Mouse (Mus musculus): ENCODE data around the gene Nfia. TPM values are rescaled to one million over a fixed set of nuclear protein-coding genes. Genes with fewer than 3 reads are reported as not detected.

Nfia gene
- polyA plus RNA-seq, 1 experiment from 2014 or later, result 88.3 TPM

DNA sequence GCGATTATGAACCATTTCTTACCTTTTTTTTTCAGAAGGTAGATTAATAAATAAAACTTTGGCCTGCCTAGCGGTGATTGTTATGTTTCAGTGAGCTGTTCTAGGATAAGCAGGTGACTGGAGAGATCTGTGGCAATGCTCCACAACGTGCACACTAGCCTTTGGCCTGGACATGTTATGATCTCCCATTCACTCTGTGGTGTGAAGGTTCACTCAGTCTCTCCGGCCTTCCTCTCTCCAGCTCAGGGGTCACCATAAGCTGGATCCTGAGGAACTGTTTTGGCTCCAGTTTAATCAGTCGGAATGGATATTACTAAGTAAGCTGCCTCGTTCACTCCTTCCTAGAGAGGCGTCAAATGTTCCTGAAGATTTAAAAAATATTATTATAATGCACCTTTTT lies 139.2 kb downstream of the Nfia start:
- peaks cover 50% of the 10 kb centered on the region for H3K4me1 ChIP-seq (replicated peaks; ENCODE audit: control insufficient read depth, insufficient read depth, low read length)

DNA sequence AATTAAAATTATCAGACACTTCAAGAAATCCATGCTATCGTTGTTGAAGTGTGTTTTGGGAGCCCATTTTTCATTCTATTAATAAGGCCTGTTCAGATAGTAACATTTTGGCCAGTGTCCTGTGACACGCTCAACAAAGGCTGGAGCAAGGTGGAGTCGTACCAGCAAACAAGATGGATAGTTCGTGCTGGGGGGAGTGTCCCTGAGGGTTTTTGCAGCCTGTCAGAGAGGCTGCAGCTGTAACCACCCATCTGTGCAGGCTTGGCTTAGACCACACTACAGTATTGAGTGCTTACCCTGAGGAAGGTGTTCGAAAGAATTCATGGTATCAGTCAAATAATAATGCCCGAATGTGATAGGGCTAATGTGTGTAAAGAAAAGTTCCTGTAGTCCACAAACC lies 139.6 kb downstream of the Nfia start:
- Histone ChIP-seq H3K4me1 (replicated peaks; ENCODE audit: control insufficient read depth, insufficient read depth, low read length) (peaks cover 51% of the 10 kb centered on the region), H3K9ac (replicated peaks; ENCODE audit: low read depth, low read length) (no peak overlapping the region), H3K4me3 (replicated peaks; ENCODE audit: low read length) (no peak overlapping the region), H3K4me2 (ENCODE audit: low read length) (no peak overlapping the region), H3K27me3 (replicated peaks; ENCODE audit: control insufficient read depth, insufficient read depth, low read length) (no peaks in the 10 kb centered on the region), H3K27ac (ENCODE audit: low read length) (peak overlapping the region; percentile 71), H3K9me3 (ENCODE audit: control insufficient read depth, low read length) (no peaks in the 10 kb centered on the region), H3K36me3 (ENCODE audit: control insufficient read depth, insufficient read depth) (no peaks in the 10 kb centered on the region)
- ATAC-seq, result 0 out of 2 replicates have a peak, but pooled peaks have one; percentile 26
- WGBS, result 58% methylated on average over 6 of the region's 6 CpGs

More for the DNA sequence above, 139.2 kb downstream of the Nfia start:
- no peak overlapping the region for H3K4me3 ChIP-seq (replicated peaks; ENCODE audit: low read length)
- H3K9ac ChIP-seq (replicated peaks; ENCODE audit: low read depth, low read length), result no peak overlapping the region
- no peaks in the 10 kb centered on the region for H3K36me3 ChIP-seq (ENCODE audit: control insufficient read depth, insufficient read depth)
- no peak for ATAC-seq
- H3K4me2 ChIP-seq (ENCODE audit: low read length), result no peak overlapping the region
- no peaks in the 10 kb centered on the region for H3K9me3 ChIP-seq (ENCODE audit: control insufficient read depth, low read length)
- no peaks in the 10 kb centered on the region for H3K27me3 ChIP-seq (replicated peaks; ENCODE audit: control insufficient read depth, insufficient read depth, low read length)
- peak overlapping the region; percentile 71 for H3K27ac ChIP-seq (ENCODE audit: low read length)
- 69% methylated on average over 7 of the region's 7 CpGs for WGBS

DNA sequence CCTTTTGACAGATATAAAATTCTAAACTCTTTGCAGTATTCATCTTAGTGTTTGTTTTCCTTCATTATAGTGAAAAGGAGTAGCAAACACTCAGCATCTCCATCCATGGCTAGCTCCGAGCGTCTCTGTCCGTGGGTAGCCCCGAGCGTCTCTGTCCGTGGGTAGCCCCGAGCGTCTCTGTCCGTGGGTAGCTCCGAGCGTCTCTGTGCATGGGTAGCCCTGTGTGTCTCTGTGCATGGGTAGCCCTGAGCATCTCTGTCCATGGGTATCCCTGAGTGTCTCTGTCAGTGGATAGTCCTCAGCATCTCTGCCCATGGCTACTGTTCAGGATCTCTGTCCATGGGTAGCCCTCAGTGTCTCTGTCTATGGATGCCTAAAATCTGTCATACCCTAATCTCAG lies 140.0 kb downstream of the Nfia start:
- Histone ChIP-seq H3K4me2 (ENCODE audit: low read length) (no peak overlapping the region), H3K9me3 (ENCODE audit: control insufficient read depth, low read length) (no peaks in the 10 kb centered on the region), H3K4me1 (replicated peaks; ENCODE audit: control insufficient read depth, insufficient read depth, low read length) (peaks cover 53% of the 10 kb centered on the region), H3K27ac (ENCODE audit: low read length) (peak overlapping the region; percentile 10; the same call in 1 of the 2 replicates), H3K36me3 (ENCODE audit: control insufficient read depth, insufficient read depth) (no peaks in the 10 kb centered on the region), H3K27me3 (replicated peaks; ENCODE audit: control insufficient read depth, insufficient read depth, low read length) (no peaks in the 10 kb centered on the region), H3K4me3 (replicated peaks; ENCODE audit: low read length) (no peak overlapping the region), H3K9ac (replicated peaks; ENCODE audit: low read depth, low read length) (no peak overlapping the region)
- 95% methylated on average over 11 of the region's 11 CpGs for WGBS
- ATAC-seq, result no peak

DNA sequence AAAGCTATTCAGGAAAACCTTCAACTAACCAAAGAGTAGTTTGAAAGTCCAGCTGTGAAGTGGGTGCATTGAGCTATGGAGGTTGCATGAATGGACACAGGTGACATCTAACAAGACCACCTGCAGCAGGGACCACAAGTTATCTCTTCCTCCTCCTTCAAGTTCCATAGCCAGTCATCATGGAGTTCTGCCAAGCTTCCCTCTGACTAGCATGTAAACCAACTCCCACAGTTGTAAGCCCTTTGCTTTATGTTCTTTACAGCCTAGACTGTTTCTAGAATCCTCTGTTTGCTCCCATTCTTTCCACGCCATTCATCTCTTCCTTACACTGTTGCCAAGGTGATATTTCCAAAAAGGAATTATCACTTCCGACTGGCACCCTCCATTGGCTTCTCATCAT lies 141.8 kb downstream of the Nfia start:
- no peaks in the 10 kb centered on the region for H3K27me3 ChIP-seq (replicated peaks; ENCODE audit: control insufficient read depth, insufficient read depth, low read length)
- H3K9ac ChIP-seq (replicated peaks; ENCODE audit: low read depth, low read length), result no peak overlapping the region
- 59% methylated on average over 2 of the region's 2 CpGs for WGBS
- no peak overlapping the region for H3K4me2 ChIP-seq (ENCODE audit: low read length)
- no peak for ATAC-seq
- H3K4me1 ChIP-seq (replicated peaks; ENCODE audit: control insufficient read depth, insufficient read depth, low read length), result peaks cover 52% of the 10 kb centered on the region
- no peaks in the 10 kb centered on the region for H3K9me3 ChIP-seq (ENCODE audit: control insufficient read depth, low read length)
- peak overlapping the region; percentile 23; the same call in 1 of the 2 replicates for H3K27ac ChIP-seq (ENCODE audit: low read length)
- H3K4me3 ChIP-seq (replicated peaks; ENCODE audit: low read length), result no peak overlapping the region
- no peaks in the 10 kb centered on the region for H3K36me3 ChIP-seq (ENCODE audit: control insufficient read depth, insufficient read depth)

DNA sequence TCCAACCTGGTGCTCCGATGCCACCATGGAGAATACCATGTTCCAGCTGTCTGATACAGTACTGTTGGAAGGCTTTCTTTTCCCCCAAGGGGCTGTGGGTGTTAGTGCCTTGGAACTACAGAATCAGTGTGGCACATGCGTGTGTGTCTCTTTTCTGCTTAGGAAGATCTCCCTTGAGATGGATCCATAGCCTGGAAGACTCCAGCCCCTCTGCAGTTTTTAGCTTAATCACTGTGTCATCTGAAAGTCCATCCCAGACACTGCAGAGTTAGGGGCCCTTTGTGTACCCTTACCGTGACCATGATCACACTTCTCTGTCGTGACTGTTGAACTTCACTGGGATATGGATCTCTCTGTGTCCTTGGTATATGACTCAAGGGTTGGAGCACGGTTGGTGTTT lies 142.2 kb downstream of the Nfia start:
- Histone ChIP-seq H3K4me1 (replicated peaks; ENCODE audit: control insufficient read depth, insufficient read depth, low read length) (peaks cover 52% of the 10 kb centered on the region), H3K9me3 (ENCODE audit: control insufficient read depth, low read length) (no peaks in the 10 kb centered on the region), H3K36me3 (ENCODE audit: control insufficient read depth, insufficient read depth) (no peaks in the 10 kb centered on the region), H3K27ac (ENCODE audit: low read length) (no peak overlapping the region), H3K4me2 (ENCODE audit: low read length) (no peak overlapping the region), H3K9ac (replicated peaks; ENCODE audit: low read depth, low read length) (no peak overlapping the region), H3K27me3 (replicated peaks; ENCODE audit: control insufficient read depth, insufficient read depth, low read length) (no peaks in the 10 kb centered on the region), H3K4me3 (replicated peaks; ENCODE audit: low read length) (no peak overlapping the region)
- 84% methylated on average over 5 of the region's 5 CpGs for WGBS
- no peak for ATAC-seq

DNA sequence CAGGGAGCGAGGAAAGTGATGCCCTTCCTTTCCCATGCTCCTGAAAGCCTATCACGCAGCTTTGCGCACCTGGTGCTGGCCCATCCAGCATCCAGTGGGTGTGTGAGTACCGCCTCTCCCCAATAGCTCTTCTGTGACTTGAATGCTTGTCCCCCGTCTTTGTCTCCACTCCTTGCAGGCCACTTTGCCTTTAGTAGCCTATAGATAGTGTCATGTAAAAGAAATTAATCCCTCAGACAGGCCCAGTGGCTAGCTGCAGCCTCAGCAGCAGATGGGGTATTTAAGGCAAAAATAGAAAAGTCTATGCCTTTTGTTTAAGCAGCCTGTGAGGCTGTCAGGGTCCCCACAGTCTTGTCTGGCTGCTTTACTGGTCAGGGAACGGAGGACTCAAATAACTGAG lies 145.0 kb downstream of the Nfia start:
- Histone ChIP-seq H3K4me1 (replicated peaks; ENCODE audit: control insufficient read depth, insufficient read depth, low read length) (peaks cover 31% of the 10 kb centered on the region), H3K27ac (ENCODE audit: low read length) (no peak overlapping the region), H3K36me3 (ENCODE audit: control insufficient read depth, insufficient read depth) (no peaks in the 10 kb centered on the region), H3K4me3 (replicated peaks; ENCODE audit: low read length) (no peak overlapping the region), H3K9ac (replicated peaks; ENCODE audit: low read depth, low read length) (no peak overlapping the region), H3K27me3 (replicated peaks; ENCODE audit: control insufficient read depth, insufficient read depth, low read length) (no peaks in the 10 kb centered on the region), H3K4me2 (ENCODE audit: low read length) (no peak overlapping the region), H3K9me3 (ENCODE audit: control insufficient read depth, low read length) (no peaks in the 10 kb centered on the region)
- no peak for ATAC-seq
- WGBS, result 30% methylated on average over 6 of the region's 6 CpGs

DNA sequence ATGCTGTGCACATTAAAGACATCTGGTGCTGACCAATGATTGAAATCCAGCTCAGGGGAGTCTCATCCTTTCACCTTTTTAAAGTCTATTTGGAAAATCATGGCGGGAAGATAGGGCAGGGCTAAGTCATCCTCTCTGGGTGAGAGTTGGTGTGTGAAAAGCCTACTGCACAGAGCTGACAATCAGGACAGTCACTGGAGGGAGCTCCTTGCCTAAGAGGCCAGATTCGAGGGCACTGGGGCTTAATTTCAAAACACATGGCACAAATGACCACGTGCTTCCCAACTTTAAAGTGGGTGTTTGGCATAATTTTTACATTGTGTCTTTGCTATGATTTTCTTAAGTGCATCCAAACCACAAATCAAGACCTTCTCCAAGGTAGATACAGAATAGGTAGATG lies 146.1 kb downstream of the Nfia start:
- ATAC-seq, result no peak

DNA sequence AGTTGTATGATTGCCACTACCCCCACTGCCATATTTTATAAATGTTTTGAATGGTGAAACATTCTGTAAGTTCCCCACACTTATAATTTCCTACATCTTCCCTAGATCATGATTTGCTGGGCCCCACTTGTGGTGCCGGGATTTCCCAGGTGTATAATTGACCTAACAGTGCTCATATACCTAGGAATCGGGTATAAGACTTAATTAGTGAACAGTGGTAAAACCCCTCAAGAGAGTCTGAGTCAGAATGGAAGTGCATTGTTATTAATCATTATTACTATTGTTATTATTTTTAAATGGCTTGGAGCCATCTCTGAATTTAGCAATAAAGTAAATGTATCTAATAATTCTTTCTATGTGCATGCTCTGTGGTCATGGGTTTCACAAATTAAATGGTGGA lies 147.2 kb downstream of the Nfia start:
- Histone ChIP-seq H3K4me2 (ENCODE audit: low read length) (no peak overlapping the region), H3K9me3 (ENCODE audit: control insufficient read depth, low read length) (no peaks in the 10 kb centered on the region), H3K27ac (ENCODE audit: low read length) (no peak overlapping the region), H3K4me3 (replicated peaks; ENCODE audit: low read length) (no peak overlapping the region), H3K9ac (replicated peaks; ENCODE audit: low read depth, low read length) (no peak overlapping the region), H3K4me1 (replicated peaks; ENCODE audit: control insufficient read depth, insufficient read depth, low read length) (peaks cover 34% of the 10 kb centered on the region), H3K36me3 (ENCODE audit: control insufficient read depth, insufficient read depth) (no peaks in the 10 kb centered on the region), H3K27me3 (replicated peaks; ENCODE audit: control insufficient read depth, insufficient read depth, low read length) (no peaks in the 10 kb centered on the region)
- WGBS, result 70% methylated on average over 2 of the region's 2 CpGs
- no peak for ATAC-seq

More for the DNA sequence above, 146.1 kb downstream of the Nfia start:
- Histone ChIP-seq H3K27ac (ENCODE audit: low read length) (no peak overlapping the region), H3K27me3 (replicated peaks; ENCODE audit: control insufficient read depth, insufficient read depth, low read length) (no peaks in the 10 kb centered on the region), H3K9me3 (ENCODE audit: control insufficient read depth, low read length) (no peaks in the 10 kb centered on the region), H3K4me1 (replicated peaks; ENCODE audit: control insufficient read depth, insufficient read depth, low read length) (peaks cover 32% of the 10 kb centered on the region), H3K4me3 (replicated peaks; ENCODE audit: low read length) (no peak overlapping the region), H3K36me3 (ENCODE audit: control insufficient read depth, insufficient read depth) (no peaks in the 10 kb centered on the region), H3K4me2 (ENCODE audit: low read length) (no peak overlapping the region), H3K9ac (replicated peaks; ENCODE audit: low read depth, low read length) (no peak overlapping the region)
- 53% methylated on average over 3 of the region's 3 CpGs for WGBS

DNA sequence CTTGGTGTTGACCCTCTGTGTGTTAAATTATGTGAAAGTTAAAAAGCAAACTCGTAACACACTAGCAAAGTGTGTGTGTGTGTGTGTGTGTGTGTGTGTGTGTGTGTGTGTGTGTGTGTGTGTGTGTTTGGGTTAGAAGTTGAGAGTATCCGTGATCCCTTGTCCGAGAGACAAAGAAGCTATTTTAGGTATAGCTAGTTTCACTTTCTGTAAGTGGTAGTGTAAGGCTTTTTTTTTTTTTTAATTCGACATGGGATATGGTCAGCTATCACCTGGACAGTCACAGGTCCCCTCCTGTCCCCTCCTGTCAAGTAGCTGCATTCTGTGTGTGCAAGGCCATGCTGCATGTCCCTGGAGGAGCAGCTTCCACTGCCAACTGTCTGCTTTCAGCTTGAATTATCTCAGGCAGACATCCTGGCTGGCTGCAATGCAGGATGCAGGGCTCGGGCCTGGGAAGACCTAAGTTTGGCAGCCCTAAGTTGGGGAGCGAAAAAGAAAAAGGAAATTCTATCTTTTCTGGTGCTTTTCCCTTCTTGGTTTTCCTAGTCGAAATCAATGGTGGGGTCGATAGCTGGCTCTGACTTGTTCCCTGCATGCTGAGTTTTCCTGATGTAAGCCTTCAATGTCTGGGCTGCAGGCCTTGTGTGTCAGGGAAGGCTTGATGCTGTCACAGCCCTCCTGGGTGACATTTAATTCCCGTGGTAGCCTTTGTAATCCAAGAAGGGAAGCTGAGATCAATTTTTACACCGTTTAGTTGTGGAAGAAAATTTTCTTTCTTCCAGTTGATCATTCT lies 147.9 kb downstream of the Nfia start:
- no peaks in the 10 kb centered on the region for H3K9me3 ChIP-seq (ENCODE audit: control insufficient read depth, low read length)
- H3K36me3 ChIP-seq (ENCODE audit: control insufficient read depth, insufficient read depth), result no peaks in the 10 kb centered on the region
- no peak overlapping the region; the same call in 1 of the 2 replicates for H3K9ac ChIP-seq (replicated peaks; ENCODE audit: low read depth, low read length)
- WGBS, result 44% methylated on average over 10 of the region's 10 CpGs
- H3K4me1 ChIP-seq (replicated peaks; ENCODE audit: control insufficient read depth, insufficient read depth, low read length), result peaks cover 41% of the 10 kb centered on the region
- 0 out of 2 replicates have a peak overlapping the region, but pooled peaks have one; percentile 25 for H3K4me2 ChIP-seq (ENCODE audit: low read length)
- peak overlapping the region; percentile 49; the same call in 1 of the 2 replicates for H3K27ac ChIP-seq (ENCODE audit: low read length)
- H3K27me3 ChIP-seq (replicated peaks; ENCODE audit: control insufficient read depth, insufficient read depth, low read length), result no peaks in the 10 kb centered on the region
- H3K4me3 ChIP-seq (replicated peaks; ENCODE audit: low read length), result no peak overlapping the region
- ATAC-seq, result no peak
